Mouse (Mus musculus): ENCODE results near the gene Gadd45gip1. TPM values are rescaled to one million over a fixed set of nuclear protein-coding genes. Genes with fewer than 3 reads are reported as not detected.

Gadd45gip1 gene
- total RNA-seq, 1 experiment = 30.8 TPM

DNA sequence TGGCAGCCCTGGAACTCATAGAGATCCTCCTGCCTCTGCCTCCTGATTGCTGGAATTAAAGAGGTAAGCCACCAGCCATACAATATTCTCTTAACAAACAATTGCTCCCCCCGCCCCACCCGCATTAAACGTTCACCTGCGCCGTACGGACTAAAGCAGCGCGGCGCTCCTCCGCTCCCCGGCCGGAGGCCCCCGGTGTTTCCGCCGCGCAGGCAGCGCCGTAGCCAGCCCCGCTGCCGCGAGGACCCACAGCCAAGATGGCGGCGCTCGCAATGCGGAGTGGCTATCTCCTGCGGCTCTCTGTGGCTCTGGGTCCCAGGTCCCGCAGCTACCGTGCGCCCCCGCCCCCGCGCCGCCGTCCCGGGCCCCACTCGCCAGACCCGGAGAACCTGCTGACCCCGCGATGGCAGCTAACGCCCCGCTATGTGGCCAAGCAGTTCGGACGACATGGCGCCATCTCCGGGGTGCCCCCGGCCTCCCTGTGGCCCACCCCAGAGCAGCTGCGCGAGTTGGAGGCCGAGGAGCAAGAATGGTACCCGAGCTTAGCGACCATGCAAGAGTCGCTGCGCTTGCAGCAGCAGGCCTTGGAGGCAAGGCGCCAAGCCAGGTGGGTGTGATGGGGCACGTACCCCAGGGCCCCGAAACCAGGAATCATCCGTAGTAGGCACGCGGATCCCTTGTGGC, 854 bp downstream of the Gadd45gip1 start:
- Histone ChIP-seq H3K36me3 (ENCODE audit: control insufficient read depth, insufficient read depth, low read length, poor library complexity, severe bottlenecking) (peaks cover 28% of the 10 kb centered on the region), H3K9ac (ENCODE audit: insufficient read depth, low read depth, low read length, poor library complexity, severe bottlenecking) (peak overlapping the region; percentile 82), H3K4me3 (ENCODE audit: insufficient read depth in 1 of 2, low read depth in 1 of 2, low read length in 2 of 2, poor library complexity in 1 of 2, severe bottlenecking in 1 of 2) (peak overlapping the region; percentile 80), H3K4me1 (ENCODE audit: control insufficient read depth in 2 of 2, insufficient read depth in 2 of 2, low read length in 2 of 2, poor library complexity in 1 of 2) (peaks cover 0 to 4% of the 10 kb centered on the region in 2 experiments; a peak in 1 of 4 replicates), H3K27ac (ENCODE audit: insufficient read depth, low read depth, low read length, poor library complexity, severe bottlenecking) (peak overlapping the region; percentile 91), H3K9me3 (ENCODE audit: control insufficient read depth, insufficient read depth, low read depth, low read length) (no peaks in the 10 kb centered on the region)
- no peak for DNase-seq (ENCODE audit: low read depth, low spot score)
- in situ Hi-C loops (cut with MboI; ENCODE audit: low sequenced_read_pairs in 2 of 2, unreplicated experiment in 2 of 2) = no loop called here
- TF ChIP-seq HCFC1 (IDR thresholded peaks at IDR 0.05; ENCODE audit: borderline replicate concordance, insufficient read depth, low read length) (peak; percentile 46; the same call in 1 of the 2 replicates), ZNF384 (IDR thresholded peaks at IDR 0.05; ENCODE audit: low read depth, low read length) (no peak)

DNA sequence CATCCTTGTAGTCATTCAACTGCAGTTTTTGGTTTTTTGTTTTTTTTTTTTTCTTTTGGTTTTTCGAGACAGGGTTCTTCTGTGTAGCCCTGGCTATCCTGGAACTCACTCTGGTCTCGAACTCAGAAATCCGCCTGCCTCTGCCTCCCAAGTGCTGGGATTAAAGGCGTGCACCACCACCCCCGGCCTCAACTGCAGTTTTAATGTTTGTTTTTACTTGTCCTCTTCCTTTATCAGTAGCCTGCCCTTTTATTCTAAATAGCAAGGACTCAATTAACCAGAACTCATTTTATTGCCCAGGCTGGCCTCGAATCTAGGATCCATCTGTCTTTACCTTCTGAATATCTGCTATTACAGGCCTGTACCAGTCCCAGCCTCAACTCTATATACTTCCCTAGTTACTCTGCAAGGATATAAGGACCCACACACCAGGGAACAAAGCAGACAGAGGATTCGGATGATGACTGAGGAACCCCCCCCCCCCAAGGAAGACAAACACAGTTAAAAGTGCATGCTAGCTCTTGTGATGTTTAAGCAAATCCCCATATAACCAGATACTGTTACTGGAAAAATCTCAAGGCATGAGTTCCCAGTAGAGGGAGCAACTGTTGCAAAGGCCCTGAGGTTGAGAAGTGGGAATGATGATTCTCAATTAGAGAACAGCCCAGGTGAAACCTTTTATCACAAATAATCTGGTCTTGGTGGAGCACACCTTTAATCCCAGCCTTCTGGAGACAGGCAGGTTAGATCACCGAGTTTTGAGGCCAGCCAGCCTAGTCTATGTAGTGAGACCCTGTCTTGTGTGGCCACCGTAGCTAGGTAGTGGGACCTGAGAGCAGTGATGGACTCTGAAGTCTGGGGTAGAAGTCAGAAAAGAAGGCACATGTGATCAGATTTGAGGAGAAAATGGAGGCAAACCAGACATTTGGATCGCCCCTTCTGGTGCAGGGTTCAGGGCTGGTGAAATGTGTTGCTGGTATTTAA, 1.7 kb downstream of the Gadd45gip1 start:
- peak overlapping the region; percentile 91; the same call in 1 of the 2 replicates for H3K27ac ChIP-seq (ENCODE audit: insufficient read depth, low read depth, low read length, poor library complexity, severe bottlenecking)
- H3K36me3 ChIP-seq (ENCODE audit: control insufficient read depth, insufficient read depth, low read length, poor library complexity, severe bottlenecking) = peaks cover 36% of the 10 kb centered on the region
- no peak for TF ChIP-seq HCFC1 (IDR thresholded peaks at IDR 0.05; ENCODE audit: borderline replicate concordance, insufficient read depth, low read length)
- TF ChIP-seq MAFK (IDR thresholded peaks at IDR 0.05; ENCODE audit: insufficient read depth, low read depth, low read length) = no peak
- no peak for TF ChIP-seq ZC3H11A (IDR thresholded peaks at IDR 0.05; ENCODE audit: borderline replicate concordance, low read depth, low read length)
- TF ChIP-seq ZNF384 (IDR thresholded peaks at IDR 0.05; ENCODE audit: low read depth, low read length) = no peak
- no peak for TF ChIP-seq CHD2 (IDR thresholded peaks at IDR 0.05; ENCODE audit: low read depth, low read length)
- no peak for DNase-seq (ENCODE audit: low read depth, low spot score)
- H3K4me1 ChIP-seq (ENCODE audit: control insufficient read depth in 2 of 2, insufficient read depth in 2 of 2, low read length in 2 of 2, poor library complexity in 1 of 2) = peaks cover 0 to 11% of the 10 kb centered on the region in 2 experiments; a peak in 2 of 4 replicates
- peak overlapping the region; percentile 80 for H3K4me3 ChIP-seq (ENCODE audit: insufficient read depth in 1 of 2, low read depth in 1 of 2, low read length in 2 of 2, poor library complexity in 1 of 2, severe bottlenecking in 1 of 2)
- in situ Hi-C loops (cut with MboI; ENCODE audit: low sequenced_read_pairs in 2 of 2, unreplicated experiment in 2 of 2) = no loop called here
- H3K9ac ChIP-seq (ENCODE audit: insufficient read depth, low read depth, low read length, poor library complexity, severe bottlenecking) = peak overlapping the region; percentile 82
- no peaks in the 10 kb centered on the region for H3K9me3 ChIP-seq (ENCODE audit: control insufficient read depth, insufficient read depth, low read depth, low read length)

DNA sequence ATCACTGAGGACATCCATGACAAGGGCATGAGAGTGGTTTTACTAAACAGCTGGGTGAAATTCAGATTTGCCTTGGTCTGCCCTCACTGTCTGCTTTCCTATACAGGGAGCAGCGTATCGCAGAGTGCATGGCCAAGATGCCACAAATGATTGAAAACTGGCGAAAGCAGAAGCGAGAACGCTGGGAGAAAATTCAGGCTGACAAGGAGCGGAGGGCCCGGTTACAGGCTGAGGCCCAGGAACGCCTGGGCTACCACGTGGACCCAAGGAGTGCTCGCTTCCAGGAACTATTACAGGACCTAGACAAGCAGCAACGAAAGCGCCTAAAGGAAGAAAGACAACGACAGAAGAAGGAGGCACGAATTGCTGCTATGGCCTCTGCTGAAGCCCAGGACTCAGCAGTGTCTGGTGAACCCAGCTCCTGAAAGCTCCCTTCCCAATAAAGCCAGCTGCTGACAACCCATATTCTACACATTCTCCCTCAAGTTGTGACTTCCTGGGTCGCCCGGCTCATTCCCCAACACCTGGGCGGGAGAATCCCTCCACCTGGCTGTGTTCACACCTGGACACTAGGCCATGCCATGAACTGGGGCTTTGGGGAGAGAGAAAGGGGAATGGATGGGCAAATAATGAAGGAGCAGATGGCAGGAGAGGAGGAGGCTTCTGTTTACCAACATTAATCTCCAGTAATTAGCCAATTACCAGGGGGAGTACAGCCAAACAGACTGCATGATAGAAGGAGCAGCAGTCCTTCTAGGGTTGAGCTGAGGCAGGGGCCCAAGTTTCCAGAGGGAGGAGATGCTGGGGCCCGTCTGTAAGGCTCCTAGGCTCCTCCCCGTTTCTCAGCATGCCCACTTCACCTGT, 2.9 kb downstream of the Gadd45gip1 start:
- in situ Hi-C loops (cut with MboI; ENCODE audit: low sequenced_read_pairs in 2 of 2, unreplicated experiment in 2 of 2) = no loop called here
- peak overlapping the region; percentile 14; the same call in 1 of the 2 replicates for H3K9ac ChIP-seq (ENCODE audit: insufficient read depth, low read depth, low read length, poor library complexity, severe bottlenecking)
- H3K4me3 ChIP-seq (ENCODE audit: insufficient read depth in 1 of 2, low read depth in 1 of 2, low read length in 2 of 2, poor library complexity in 1 of 2, severe bottlenecking in 1 of 2) = no peak overlapping the region

More for the DNA sequence above, 2.9 kb downstream of the Gadd45gip1 start:
- DNase-seq (ENCODE audit: low read depth, low spot score) = no peak
- H3K9me3 ChIP-seq (ENCODE audit: control insufficient read depth, insufficient read depth, low read depth, low read length) = no peaks in the 10 kb centered on the region
- H3K4me1 ChIP-seq (ENCODE audit: control insufficient read depth in 2 of 2, insufficient read depth in 2 of 2, low read length in 2 of 2, poor library complexity in 1 of 2) = peaks cover 0 to 14% of the 10 kb centered on the region in 2 experiments; a peak in 2 of 4 replicates
- no peak for TF ChIP-seq ZNF384 (IDR thresholded peaks at IDR 0.05; ENCODE audit: low read depth, low read length)
- no peak overlapping the region for H3K27ac ChIP-seq (ENCODE audit: insufficient read depth, low read depth, low read length, poor library complexity, severe bottlenecking)
- H3K36me3 ChIP-seq (ENCODE audit: control insufficient read depth, insufficient read depth, low read length, poor library complexity, severe bottlenecking) = peaks cover 43% of the 10 kb centered on the region
